Mouse (Mus musculus) hindbrain, postnatal 0 days (tissue): Measurements from ENCODE around the gene Nptx1. TPM values are rescaled to one million over a fixed set of nuclear protein-coding genes. Genes with fewer than 3 reads are reported as not detected.

Experiments
- ATAC-seq: fragments of 200-750 bp; cut with Nextera tagmentation; 2 replicates; pipeline ENCODE4 v1.8.0; 2017; ENCODE audit warnings: mild to moderate bottlenecking, moderate TSS enrichment, moderate library complexity
- DNase-seq: peaks from one replicate; pipeline ENCODE4 v3.0.0-alpha.2; 2015; ENCODE audit warnings: low spot score
- H3K27ac ChIP-seq: fragments of 300-500 bp; sonication (generic); 2 replicates; pipeline ENCODE4 v1.5.1; 2014; ENCODE audit warnings: mild to moderate bottlenecking
- H3K27me3 ChIP-seq: fragments of 300-500 bp; sonication (generic); 2 replicates; pipeline ENCODE4 v1.6.1; 2014; ENCODE audit warnings: low read length, mixed read lengths; ENCODE audit not compliant: insufficient read depth
- H3K36me3 ChIP-seq: fragments of 300-500 bp; sonication (generic); 2 replicates; pipeline ENCODE4 v1.6.1; 2014; ENCODE audit warnings: low read length, mixed read lengths; ENCODE audit not compliant: insufficient read depth
- H3K4me1 ChIP-seq: fragments of 300-500 bp; sonication (generic); 2 replicates; pipeline ENCODE4 v1.6.1; 2014; ENCODE audit warnings: antibody characterized with exemption, low read length, mixed read lengths; ENCODE audit not compliant: insufficient read depth
- H3K4me2 ChIP-seq: fragments of 300-500 bp; sonication (generic); 2 replicates; pipeline ENCODE4 v1.6.1; 2014; ENCODE audit warnings: low read depth, mild to moderate bottlenecking, low read length, moderate library complexity, mixed read lengths
- H3K4me3 ChIP-seq: fragments of 300-500 bp; sonication (generic); 2 replicates; pipeline ENCODE4 v1.5.1; 2014; ENCODE audit warnings: low read length
- H3K9ac ChIP-seq: fragments of 300-500 bp; sonication (generic); replicated peaks from 2 replicates; pipeline ENCODE4 v1.6.1; 2014; ENCODE audit warnings: mild to moderate bottlenecking, low read length, moderate library complexity, mixed read lengths
- H3K9me3 ChIP-seq: fragments of 300-500 bp; sonication (generic); 2 replicates; pipeline ENCODE4 v1.6.1; 2016; ENCODE audit warnings: low read length, mixed read lengths
- CTCF ChIP-seq: IDR thresholded peaks from 2 replicates; pipeline ENCODE4 v1.5.1; 2016; ENCODE audit warnings: antibody characterized with exemption, control low read depth, low read depth
- WGBS: fragments of 180-500 bp; shearing (Covaris S2); extraction: QIAGEN DNeasy Blood & Tissue Kit; methylation state at CpG from one replicate; pipeline ENCODE4 v1.1.7; 2014; 5-methylcytosine and 5-hydroxymethylcytosine counted together
- polyA plus RNA-seq: library from polyadenylated mRNA; unstranded; fragments of >200 nt; fragmentation: Nextera tagmentation; extraction: Ambion mirVana; gene quantifications from 2 replicates; pipeline ENCODE4 v1.2.1, GENCODE M21; 2015
- total RNA-seq: library from RNA; depleted of rRNA; stranded (reverse); fragments of >200 nt; gene quantifications from 2 replicates; pipeline ENCODE4 v1.2.3, GENCODE M21; 2014

Gene Nptx1
- total and polyA plus RNA-seq, 2 experiments from 2014 or later = 10.1 to 27.0 TPM

- H3K27ac ChIP-seq = no peak overlapping the region
- no peak for TF ChIP-seq CTCF
- WGBS = 22% methylated on average over 5 of the region's 5 CpGs
- no peak overlapping the region for H3K4me2 ChIP-seq
- no peaks in the 10 kb centered on the region for H3K9me3 ChIP-seq
- H3K4me3 ChIP-seq = no peak overlapping the region
- ATAC-seq (0 out of 2 replicates have a peak, but pooled peaks have one; percentile 51), DNase-seq (peak; percentile 29)
- H3K36me3 ChIP-seq = peaks cover 28% of the 10 kb centered on the region
- H3K4me1 ChIP-seq = peaks cover 4% of the 10 kb centered on the region; the same call in 1 of the 2 replicates
- H3K9ac ChIP-seq = no peak overlapping the region
- H3K27me3 ChIP-seq = no peaks in the 10 kb centered on the region
Measured at GRCm38 (mm10) chr11:119509165-119509776, 38.3 kb downstream of the Nptx1 start.

GRCm38 (mm10) chr11:119507772-119508171 is 39.8 kb downstream of the Nptx1 start:
- H3K4me3 ChIP-seq = no peak overlapping the region
- ATAC-seq (no peak), DNase-seq (no peak)
- no peak overlapping the region for H3K4me2 ChIP-seq
- no peak for TF ChIP-seq CTCF
- no peak overlapping the region for H3K27ac ChIP-seq
- WGBS = 79% methylated on average over 8 of the region's 8 CpGs
- no peaks in the 10 kb centered on the region for H3K27me3 ChIP-seq
- peaks cover 28% of the 10 kb centered on the region for H3K36me3 ChIP-seq
- H3K9ac ChIP-seq = no peak overlapping the region
- no peaks in the 10 kb centered on the region for H3K9me3 ChIP-seq
- H3K4me1 ChIP-seq = no peaks in the 10 kb centered on the region

GRCm38 (mm10) chr11:119506386-119506785 is 41.2 kb downstream of the Nptx1 start:
- Histone ChIP-seq H3K36me3 (peaks cover 37% of the 10 kb centered on the region), H3K4me2 (no peak overlapping the region), H3K9me3 (no peaks in the 10 kb centered on the region), H3K27me3 (no peaks in the 10 kb centered on the region), H3K4me3 (no peak overlapping the region), H3K9ac (no peak overlapping the region), H3K27ac (no peak overlapping the region), H3K4me1 (no peaks in the 10 kb centered on the region)
- ATAC-seq = no peak
- TF ChIP-seq CTCF = no peak
- no peak for DNase-seq
- WGBS = 91% methylated on average over 4 of the region's 4 CpGs

DNA sequence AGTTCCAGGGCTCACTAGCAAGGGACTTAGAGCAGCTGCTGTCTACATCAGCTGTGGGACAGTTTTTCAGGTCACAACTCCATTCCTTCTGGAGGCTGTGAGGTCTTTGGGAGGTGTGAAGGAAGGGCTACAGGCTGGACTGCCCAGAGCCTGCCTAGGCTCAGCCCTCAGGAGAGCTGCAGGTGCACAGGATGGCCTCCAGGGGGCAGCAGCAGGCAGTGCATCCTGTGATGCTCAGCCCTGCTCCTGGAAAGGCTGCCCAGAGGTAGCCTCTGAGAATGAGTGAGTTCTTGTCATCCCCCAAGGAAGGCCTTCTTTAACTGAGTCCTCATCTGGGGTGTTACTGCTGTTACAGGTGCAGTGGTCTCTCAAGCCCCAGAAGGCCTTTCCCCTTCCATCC is 43.9 kb downstream of the Nptx1 start:
- H3K4me3 ChIP-seq = no peak overlapping the region
- peaks cover 52% of the 10 kb centered on the region for H3K36me3 ChIP-seq
- H3K9me3 ChIP-seq = no peaks in the 10 kb centered on the region

DNA sequence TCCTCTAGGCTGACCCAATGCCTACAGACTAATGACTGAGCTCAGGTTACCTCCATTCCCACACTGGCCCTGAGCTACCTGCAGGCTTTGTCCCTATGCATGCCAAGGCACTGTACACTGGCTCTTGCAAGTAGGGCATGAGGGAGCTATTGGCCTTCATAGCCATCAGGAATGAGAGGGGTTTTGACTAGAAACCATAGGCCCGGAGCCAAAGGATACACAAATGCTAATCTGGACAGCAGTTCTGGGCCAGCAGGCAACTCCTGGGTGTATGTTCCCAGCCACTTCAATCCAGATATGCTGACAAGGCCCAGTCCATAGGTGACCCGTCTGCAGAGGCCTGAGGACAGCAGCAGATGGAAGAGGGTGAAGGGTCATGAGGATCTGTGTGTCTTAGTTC is 47.5 kb downstream of the Nptx1 start:
- H3K4me1 ChIP-seq = no peaks in the 10 kb centered on the region
- H3K27me3 ChIP-seq = no peaks in the 10 kb centered on the region
- H3K27ac ChIP-seq = no peak overlapping the region
- ATAC-seq (no peak), DNase-seq (no peak)
- H3K4me2 ChIP-seq = no peak overlapping the region
- no peak overlapping the region for H3K9ac ChIP-seq
- H3K36me3 ChIP-seq = peaks cover 30% of the 10 kb centered on the region
- H3K9me3 ChIP-seq = no peaks in the 10 kb centered on the region
- TF ChIP-seq CTCF = no peak
- no peak overlapping the region for H3K4me3 ChIP-seq
- 84% methylated on average over 2 of the region's 2 CpGs for WGBS

More for the DNA sequence above, 43.9 kb downstream of the Nptx1 start:
- peak; percentile 99 for TF ChIP-seq CTCF
- peak; percentile 83 for ATAC-seq
- DNase-seq = peak; percentile 85
- H3K4me2 ChIP-seq = no peak overlapping the region
- no peaks in the 10 kb centered on the region for H3K27me3 ChIP-seq
- H3K9ac ChIP-seq = no peak overlapping the region
- no peaks in the 10 kb centered on the region for H3K4me1 ChIP-seq
- H3K27ac ChIP-seq = no peak overlapping the region

GRCm38 (mm10) chr11:119499297-119499696 is 48.3 kb downstream of the Nptx1 start:
- no peak for ATAC-seq
- 96% methylated on average over 4 of the region's 4 CpGs for WGBS
- no peak overlapping the region for H3K9ac ChIP-seq

GRCm38 (mm10) chr11:119497451-119497850 is 50.1 kb downstream of the Nptx1 start:
- Histone ChIP-seq H3K27me3 (no peaks in the 10 kb centered on the region), H3K9me3 (no peaks in the 10 kb centered on the region), H3K4me1 (peaks cover 5% of the 10 kb centered on the region), H3K4me2 (no peak overlapping the region), H3K9ac (0 out of 2 replicates have a peak overlapping the region, but pooled peaks have one; percentile 5), H3K36me3 (peaks cover 23% of the 10 kb centered on the region), H3K27ac (no peak overlapping the region), H3K4me3 (no peak overlapping the region)
- DNase-seq (no peak), ATAC-seq (no peak)
- 62% methylated on average over 4 of the region's 4 CpGs for WGBS
- no peak for TF ChIP-seq CTCF

More at GRCm38 (mm10) chr11:119499297-119499696, 48.3 kb downstream of the Nptx1 start:
- no peaks in the 10 kb centered on the region for H3K27me3 ChIP-seq
- no peak for DNase-seq
- no peaks in the 10 kb centered on the region for H3K4me1 ChIP-seq
- H3K36me3 ChIP-seq = peaks cover 24% of the 10 kb centered on the region
- H3K4me3 ChIP-seq = no peak overlapping the region
- no peaks in the 10 kb centered on the region for H3K9me3 ChIP-seq
- no peak for TF ChIP-seq CTCF
- H3K4me2 ChIP-seq = no peak overlapping the region
- no peak overlapping the region for H3K27ac ChIP-seq
